Mouse (Mus musculus) frontal cortex, postnatal 10 days (tissue): ENCODE data around the gene Tmem109.

ENCODE experiments used
- DNase-seq, 2 experiments: peaks; one replicate each; pipeline ENCODE4 v3.0.0; 2022; ENCODE audit warnings: low spot score in 2 of 2, mixed read lengths in 1 of 2

Tmem109 gene

DNA sequence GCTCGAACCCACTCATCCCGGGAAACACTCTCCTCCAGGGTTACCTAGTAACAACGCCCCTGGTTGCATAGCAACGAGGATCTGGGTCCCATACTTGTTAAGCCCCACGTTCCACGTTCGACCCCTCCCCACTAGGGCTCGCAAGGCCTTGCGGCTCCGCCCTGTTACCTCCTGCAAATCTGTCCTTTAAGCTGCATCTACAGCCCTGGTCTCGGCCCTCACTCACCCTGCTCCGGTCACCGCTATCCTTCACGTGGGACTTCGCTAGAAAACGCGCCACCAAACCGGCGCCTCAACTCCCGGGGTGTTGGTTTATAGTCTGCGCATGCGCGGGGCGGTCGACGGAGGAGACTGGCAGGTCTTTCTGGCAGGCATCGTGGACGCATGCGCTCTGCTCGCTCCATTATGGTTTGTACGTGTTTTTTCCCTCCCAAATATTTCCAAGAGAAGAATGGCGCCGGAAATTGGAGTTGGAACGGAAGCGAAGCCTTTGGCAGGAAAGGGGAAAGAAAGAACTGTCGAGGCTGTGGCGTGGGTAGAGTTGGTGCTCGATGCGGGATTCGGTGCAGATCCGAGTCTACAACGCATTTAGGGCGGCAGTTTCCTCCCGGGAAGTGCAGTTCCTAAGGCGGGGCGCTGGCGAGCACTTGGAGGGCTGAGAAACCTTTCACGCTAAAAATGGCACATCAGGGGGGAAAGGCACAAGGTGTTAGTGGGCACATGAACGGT, at the start of gene Tmem109:
Tmem109 (minus strand) TSS at position 576 of the 729 bp plus-strand sequence.
- DNase-seq, result peak; percentile 89 to 93

DNA sequence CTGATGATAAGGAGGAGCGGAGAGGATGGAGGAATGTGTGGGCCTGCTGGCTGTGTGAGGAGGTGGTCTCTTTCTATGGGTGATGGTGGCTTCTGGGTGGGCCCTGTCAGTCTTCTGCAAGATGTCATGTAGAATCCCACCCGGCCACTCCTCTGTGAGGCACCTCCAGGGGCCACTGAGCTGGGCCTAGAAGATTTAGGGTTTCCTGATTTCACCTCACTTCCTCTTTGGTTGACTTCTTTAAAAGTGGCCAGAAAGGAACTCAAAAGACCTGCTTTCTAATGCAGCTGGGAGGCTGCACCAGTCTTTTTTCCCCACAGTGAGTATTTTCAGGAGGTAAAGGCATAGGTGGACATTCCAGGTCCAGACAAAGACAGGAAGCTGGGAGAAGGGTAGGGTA, 48.8 kb upstream of the Tmem109 start:
- DNase-seq, result no peak

DNA sequence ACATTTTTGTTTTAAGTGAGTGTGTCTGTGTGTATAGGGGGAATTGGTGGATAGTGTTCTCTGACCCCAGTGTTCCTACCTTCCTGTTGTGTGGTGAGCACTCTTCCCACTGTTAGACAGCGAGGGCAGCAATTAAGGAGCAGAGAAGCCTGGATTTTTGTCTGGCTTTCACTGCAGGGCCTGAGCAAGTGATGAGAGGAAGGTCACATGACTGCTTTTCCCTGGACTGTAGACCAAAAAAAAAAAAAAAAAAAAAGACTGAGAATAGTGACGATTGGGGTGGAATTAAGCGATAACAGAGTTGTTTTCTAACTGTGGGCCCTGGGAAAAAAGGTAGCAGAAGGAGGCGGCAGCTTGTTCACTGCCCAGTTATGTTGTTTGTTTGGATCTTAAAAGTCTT, 44.9 kb upstream of the Tmem109 start:
- DNase-seq, result no peak

DNA sequence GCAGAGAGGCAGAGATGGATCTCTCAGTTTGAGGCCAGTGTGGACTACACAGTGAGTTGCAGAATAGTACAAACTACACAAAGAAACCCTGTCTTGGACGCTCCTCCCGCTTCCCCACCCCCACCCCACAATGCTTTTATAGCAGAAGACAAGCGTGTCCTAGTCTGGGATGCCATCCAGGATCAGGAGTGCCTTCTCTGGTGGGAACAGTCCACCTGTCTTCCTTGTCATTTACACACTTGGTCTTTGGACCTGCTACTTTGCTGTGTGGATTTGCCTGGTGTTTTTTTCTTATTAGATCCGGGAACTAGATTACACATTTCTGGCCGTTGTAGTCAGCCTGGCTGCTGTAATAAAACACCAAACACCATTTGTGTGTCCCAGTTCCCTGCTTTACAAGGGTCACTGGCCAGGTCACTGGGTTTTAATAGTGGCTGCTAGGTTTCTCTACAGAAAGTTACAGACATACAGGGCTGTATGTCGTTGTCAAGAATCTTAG, 44.4 kb upstream of the Tmem109 start:
- DNase-seq, result no peak

DNA sequence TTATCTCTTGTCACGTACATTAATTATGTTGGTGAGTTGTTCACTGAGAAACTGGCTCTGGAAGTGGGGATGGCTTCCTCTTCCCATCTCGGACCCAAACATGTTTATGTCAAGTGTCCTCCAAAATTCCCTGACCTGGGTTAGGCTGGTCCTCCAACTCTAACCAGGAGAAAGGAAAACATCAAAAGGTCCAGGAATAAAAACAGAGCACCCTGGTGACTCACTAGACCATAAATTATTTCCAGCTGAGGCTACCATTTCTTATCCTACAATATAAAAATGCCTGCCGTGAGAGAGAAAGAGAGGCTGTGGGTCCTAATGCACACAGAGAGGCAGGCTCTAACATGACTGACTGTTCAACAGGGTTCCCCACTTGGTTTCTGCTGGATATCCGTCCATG, 42.4 kb upstream of the Tmem109 start:
- DNase-seq, result no peak

DNA sequence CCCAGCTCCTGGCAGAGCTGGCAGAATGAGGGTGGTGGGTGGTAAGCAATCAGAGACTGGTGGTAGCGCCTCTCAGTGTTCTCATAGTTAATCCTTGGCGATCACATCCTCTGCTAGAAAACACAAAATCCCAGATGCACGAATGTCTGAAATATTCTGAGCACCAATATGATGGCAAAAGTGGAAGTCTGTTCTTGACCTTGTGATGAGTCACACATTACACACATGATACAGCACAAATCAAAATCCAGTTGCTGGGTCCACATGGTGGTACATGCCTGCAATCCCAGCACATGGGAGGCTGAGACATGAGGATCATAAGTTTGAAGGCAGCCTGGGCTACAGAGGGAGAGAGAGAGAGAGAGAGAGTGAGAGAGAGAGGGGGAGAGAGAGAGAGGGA, 39.3 kb upstream of the Tmem109 start:
- DNase-seq, result no peak

DNA sequence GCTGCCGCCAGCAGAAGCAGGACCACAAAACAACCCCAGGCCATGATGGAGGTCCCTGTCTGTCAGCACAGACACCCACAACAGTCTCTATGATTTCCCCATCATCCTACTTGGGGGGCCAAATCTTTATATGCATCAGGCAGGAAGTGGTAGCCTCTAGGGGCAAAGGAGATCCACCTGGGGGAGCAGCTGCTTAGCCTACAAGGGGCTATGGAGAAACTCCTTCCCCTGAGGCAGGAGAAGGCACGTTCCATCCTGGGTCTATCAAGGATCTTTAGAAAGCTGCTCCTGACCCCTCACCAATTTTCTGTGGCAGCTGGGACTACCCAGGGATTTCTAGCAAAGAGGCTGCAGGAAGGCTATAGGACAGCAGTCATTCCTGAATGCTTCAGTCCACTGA, 38.7 kb upstream of the Tmem109 start, which contains the start of gene Zp1:
Zp1 (minus strand) TSS at position 101 of the 400 bp plus-strand sequence.
- no peak for DNase-seq

DNA sequence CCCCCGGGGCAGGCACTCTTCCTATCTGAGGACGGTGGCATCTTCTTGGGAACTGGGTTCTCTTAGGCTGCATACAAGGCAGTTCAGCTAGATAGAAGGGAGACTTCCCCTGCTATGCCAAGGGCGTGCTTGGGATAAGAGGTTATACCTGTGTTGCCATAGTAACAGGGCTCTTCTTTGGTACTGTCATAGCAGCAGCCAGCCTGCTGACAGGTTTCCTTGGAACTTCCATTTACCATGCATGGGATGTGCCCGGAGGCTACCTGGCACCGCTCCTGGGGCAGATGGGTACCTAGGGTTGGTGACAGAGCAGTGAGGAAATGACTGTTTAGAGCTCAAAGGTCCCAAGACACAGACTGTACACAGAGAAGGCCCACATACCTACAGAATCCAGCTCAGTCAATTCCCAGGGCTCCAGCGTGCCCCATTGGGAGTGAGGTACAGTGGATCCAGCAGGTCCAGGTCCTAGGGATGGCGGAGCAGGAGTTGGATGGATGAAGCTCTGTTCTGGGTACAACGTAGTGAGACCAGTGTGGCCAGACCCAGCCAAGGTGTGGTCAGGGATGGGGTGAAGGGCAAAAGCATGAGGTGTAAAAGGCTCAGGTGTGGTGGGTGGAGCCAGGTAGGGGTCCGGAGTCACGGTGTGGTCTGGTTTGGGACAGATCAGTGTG, 36.7 kb upstream of the Tmem109 start:
- no peak for DNase-seq

DNA sequence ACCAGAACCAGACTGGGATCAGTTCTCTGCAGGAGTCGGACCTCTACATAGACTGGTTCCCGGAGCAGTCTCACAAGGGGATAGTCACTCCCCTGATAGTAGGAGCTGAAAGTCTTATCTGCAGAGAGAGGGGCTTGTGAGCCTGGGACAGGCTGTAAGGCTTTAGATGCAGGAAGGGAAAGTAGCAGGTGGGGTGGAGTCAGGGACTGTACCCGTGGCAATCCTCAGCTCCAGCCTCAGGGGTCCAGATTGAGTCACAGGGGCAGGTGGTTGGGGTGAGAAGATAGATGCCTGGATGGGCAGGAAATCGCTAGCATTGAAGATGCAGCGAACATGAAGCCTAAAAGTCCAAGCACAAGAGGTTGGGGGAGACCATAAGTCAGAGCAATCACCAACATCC, 34.7 kb upstream of the Tmem109 start:
- no peak for DNase-seq

DNA sequence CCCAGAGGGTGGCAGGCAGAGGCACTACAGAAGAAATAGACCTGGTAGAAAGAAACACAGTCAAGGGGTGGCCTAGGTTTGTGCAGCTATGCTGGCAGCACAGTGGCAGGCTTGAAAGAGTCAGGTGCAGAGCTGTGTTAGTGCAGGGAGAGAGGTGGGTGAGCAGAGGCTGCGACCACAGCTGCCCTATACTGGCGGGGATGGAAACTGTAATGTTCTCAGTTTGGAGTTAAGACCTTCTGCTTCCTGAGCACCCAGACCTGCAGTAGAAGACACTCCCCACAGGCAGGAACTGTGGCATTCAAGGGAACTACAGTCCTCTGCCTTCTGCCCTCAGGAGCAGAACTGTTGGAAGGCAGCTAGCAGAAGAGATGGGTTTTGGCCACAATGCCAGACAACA, 33.1 kb upstream of the Tmem109 start:
- DNase-seq, result no peak

DNA sequence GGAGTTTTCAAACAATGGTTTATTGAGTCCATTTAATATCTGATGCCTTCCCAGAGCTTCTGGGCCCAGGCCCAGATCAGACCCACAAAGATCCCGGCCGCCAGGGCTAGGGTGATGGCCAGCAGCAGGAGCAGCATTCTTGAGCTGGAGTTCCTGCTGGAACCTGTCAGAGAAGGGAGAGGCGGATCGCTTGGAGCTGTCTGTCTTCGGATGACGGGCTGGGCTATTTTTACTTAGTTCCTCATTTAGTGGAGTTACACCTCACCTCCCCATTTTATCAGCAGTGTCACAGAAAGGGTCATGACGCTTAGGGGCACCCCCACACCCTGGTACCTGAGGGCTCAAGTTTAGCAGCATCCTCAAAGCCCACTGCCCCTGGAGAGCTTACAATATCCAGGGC, 32.5 kb upstream of the Tmem109 start:
- no peak for DNase-seq

DNA sequence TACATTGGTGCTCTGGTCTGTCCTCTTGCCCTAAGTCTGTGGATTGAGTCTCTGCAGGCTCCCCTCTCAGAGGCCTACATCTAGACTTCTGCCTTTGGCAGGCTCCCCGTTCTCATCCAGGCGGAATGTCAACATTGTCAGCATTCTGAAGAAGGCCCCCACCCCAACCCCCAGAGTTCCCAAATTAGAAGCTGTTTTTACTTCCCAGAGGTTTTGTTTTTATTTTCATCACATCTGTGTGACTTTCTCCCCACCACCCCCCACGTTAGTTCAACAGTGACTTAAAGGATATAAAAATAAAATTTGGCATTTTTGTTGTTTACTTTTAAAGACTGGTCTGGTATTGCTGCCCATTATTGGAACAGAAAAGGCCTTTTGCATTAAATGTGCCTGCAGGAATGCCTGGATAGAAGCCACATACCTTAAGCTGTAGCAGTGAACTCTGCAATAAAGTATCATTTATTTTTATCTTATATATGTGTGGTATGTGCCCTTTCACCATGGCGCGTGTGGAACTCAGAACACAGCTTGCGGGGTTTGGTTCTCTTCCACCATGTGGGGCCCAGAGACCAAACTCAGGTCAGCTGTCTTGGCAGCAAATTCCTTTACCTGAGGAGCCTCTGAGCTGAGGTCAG, 27.4 kb upstream of the Tmem109 start:
- DNase-seq, result no peak

DNA sequence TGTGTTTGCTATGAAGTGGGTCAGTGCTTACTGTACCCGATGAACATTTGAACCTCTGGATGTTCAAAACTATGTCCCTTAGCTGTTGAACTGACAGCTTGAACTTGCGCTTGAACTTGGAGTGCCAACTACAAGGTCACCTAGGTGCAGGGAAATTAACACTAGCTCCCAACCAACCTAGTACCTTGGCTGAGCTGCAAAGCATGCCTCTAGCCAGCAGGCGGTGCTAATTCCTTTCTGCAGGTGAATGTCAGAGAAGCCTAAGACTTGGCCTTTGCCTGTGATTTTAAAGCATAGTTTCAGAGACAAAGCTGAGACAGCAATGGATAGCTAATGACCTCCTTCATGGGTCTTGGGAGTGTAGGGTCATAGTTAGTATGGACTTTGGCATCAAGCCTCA, 26.1 kb upstream of the Tmem109 start:
- DNase-seq, result peak in 1 of 2 experiments; percentile 56

DNA sequence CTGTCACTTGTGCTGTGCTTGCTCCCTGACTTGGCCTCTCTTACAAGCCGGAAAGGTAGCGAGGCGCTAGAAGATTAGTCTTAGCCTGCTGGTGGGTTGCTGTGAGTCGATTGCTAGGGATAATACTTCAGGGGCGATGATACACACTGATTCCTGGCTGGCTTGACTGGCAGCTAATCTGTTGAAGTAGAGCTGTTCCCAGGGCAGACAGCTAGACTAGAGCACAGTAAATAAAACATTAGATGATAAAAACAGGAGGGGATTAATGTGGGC, 23.9 kb upstream of the Tmem109 start:
- DNase-seq, result no peak

DNA sequence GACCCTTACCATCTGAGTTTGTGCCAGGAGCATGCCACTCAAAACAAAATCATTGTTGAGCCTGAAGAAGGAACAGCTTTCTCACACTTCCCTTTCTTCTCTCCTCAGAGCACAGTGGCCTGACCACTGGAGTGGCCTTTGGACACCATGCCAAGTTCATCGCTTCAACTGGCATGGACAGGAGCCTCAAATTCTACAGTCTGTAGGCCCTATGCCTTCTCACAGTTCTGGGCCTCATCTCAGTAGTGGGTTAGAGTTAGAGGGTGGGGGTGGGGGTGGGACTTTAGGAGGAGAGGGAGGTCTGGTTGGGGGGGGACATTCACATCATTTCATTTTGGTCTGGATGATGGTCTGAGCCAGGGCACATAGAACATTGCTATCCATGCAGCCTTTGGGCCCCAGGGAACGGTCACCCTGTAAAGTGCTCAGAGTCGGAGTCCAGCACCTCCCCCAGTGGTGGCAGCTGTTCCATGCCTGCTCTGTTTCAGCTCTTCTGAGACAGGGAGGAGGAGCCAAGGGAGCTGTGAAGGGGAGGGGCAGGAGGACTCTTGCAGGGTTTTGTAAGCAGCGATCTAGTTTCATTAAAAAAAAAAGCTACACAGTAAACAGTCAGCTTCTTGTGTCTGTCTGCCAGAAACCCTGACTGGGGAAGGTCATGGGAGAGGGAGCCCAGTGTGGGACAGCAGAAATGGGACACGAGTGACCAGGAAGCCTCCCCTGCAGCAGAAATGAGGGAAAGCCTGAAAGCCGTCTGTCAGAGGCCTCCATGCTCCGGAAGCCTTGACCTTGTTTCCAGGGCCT, 23.3 kb upstream of the Tmem109 start:
- peak; percentile 43 to 67 for DNase-seq

DNA sequence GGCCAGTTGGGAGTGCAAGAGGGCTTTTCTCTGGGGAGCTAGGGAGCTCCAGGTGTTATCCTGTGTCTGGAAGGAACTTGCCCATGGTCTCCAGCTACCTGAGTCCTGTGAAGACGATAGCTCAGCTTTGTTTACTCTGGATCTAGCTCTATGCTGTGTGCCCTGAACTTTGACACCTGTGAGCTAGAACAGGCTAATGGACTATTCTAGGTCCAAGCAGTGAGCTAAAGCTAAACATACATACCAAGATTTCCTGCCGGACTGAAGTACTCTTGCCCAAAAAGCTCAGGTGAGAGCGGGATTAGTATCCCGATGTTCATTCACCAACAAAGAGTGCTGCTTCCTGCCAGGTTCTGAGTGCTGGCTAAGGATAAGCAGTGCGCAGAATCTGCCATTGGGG, 22.7 kb upstream of the Tmem109 start:
- no peak for DNase-seq

DNA sequence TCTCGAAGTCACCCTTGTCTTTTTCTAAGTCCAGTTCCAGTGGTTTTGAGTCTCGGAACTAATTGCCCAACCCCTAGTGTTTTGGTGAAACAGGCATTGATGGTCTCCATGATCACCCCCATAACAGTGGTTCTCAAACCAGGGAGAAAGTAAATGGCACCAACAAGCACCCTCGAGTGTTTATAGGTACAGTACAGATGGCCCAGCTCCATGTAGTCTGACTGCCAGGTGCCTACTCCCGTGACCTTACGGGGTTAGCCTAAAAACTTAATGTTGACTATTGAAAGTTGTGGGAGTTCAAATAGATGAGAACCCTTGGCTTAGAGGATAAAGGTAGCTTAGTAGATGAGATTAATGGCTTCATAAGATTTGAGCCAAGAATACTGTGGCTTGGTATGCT, 19.2 kb upstream of the Tmem109 start:
- no peak for DNase-seq

DNA sequence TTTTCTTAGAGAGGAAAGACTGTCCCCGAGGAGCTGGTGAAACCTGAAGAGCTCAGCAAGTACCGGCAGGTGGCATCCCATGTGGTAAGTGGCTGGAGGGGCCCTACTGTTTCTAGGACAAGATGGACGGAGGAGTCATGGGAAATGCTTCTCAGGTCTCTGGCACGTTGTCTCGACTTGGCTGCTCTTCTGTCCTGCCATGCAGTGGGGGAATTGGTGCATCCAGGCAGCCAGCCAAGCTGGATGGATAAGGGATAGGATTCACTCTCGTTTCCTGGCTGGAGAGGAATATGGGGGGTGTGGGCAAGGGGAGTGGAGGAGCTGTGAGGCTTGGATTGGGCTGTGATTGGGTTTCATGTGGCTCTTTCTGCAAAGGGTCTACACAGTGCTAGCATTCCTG, 18.5 kb upstream of the Tmem109 start:
- no peak for DNase-seq

DNA sequence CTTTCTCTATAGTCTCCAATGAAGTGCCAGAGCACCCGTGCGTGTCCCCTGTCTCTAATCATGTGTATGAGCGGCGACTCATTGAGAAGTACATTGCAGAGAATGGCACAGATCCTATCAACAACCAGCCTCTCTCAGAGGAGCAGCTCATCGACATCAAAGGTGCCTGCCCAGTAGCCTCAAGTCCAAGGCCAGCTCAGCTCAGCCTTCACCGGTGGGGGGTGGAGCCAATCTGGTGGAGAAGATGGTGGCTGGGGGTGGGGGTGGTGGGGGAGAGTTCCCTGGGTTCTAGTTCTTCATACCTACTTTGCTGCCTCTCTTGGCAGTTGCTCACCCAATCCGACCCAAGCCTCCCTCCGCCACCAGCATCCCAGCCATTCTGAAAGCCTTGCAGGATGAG, 15.7 kb upstream of the Tmem109 start:
- no peak for DNase-seq

DNA sequence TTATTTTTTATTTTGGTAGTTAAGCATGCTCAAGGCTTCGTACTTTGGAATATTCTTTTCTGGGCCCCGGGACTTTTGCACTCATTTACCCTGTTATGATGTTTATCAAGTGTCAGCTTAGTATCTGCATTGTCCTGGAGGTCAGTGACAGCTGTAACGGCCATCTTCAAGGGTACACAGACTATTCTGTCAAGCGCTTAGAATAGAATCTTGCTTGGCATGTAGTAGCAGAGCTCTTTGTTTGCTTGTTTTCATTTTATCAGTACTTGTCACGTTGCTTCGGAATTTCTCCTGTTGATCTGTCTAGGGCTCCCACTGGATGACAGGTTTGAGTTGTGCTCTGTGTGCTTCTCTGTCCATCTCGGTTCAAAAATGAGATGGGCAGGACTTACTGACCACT, 15.0 kb upstream of the Tmem109 start:
- no peak for DNase-seq

DNA sequence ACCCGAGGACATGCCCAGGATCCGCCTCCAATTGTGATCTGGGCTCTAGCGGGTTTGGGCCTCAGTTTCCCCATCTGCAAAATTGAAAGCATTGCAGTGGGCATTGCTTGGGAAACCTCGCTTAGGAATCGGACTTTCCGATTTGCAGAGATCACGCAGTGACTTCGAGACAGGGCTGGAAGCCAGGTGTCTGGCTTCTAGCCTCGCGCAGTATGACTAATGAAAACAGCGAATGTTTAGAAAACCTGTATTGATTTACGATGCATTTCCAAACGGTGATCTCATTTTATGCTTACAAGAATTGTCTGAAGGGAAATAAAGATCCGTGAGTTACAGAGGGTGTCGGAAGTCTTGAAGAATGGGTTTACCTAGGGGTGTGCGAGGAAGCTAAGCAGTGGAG, 13.9 kb upstream of the Tmem109 start:
- no peak for DNase-seq

DNA sequence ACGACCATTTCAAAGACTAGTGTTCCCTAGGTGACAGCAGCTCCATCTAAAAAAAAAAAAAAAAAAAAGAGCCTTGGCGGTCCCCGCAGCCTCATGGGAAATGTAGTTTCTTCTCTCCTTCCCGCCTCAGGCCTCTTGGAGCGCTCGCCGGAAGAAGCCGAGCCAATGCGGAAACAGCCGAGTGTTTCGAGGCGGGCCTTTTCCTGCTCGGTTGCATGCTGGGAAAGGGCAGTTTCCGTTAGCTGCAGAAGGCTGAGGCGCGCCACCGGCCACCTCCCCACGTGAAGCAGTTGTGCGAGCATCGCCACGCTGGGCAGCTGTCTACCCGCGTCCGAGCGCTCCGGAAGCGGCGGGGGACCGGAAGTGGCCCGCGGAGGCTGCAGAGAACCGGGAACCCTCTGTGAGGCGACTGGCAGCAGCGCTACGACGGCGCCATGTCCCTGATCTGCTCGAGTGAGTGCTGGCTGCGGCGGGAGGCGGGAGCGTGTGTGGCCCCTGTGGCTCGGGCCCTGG, 13.3 kb upstream of the Tmem109 start, which contains the start of gene Prpf19:
Prpf19 (plus strand) TSS at position 216 of the 513 bp plus-strand sequence.
- DNase-seq, result peak; percentile 95 to 99
